Mouse (Mus musculus) c-Kit-positive CD71-positive TER-119-negative erythroid progenitor cells, embryonic 14.5 days (primary cell): ENCODE measurements around the gene Olfr1306.

Experiments used
- DNase-seq: peaks from one replicate; pipeline ENCODE4 v3.0.0-alpha.2; 2013; ENCODE audit warnings: low read depth

The Olfr1306 gene

DNA sequence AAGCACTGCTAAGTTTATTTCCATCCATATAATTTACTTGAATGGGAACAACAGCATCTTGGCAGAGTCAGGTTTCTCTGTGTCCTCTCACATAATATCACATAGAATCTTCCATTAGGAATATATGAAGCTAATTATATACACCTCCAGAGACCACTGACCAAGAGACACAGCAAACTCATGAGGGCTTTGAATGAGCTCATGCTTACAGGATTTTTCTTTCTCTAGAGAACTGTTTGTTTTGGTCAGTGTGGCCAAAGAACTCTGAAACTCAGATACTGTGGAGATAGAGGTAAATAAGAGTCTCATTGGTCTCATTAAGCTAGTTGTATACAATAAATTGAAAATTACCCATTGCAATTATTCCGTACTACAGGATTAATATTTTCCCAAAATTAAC, at the start of gene Olfr1306:
Gene Olfr1306 (minus strand): TSS at position 101 of the 400 bp plus-strand sequence.
- no peak for DNase-seq

DNA sequence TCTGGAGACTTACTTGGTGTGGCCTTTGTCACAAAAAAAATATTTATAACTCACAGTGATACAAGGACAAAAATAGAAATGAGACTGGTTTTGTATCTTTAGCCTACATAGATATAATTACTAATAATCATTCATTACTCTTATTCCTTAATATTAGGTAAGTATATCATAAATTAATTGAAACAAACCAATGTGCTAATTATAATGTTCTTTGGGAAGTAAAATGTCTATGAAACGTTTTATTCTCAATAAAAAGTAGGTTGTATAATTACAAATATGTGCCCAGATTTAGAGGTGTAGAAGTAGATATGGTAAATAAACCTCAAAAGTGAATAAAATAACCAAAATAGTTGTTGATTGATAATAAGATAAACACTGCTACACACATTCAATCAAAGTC, 48.8 kb upstream of the Olfr1306 start, which contains the start of gene Olfr1308:
Gene Olfr1308 (minus strand): TSS at position 101 of the 400 bp plus-strand sequence.
- DNase-seq: no peak

DNA sequence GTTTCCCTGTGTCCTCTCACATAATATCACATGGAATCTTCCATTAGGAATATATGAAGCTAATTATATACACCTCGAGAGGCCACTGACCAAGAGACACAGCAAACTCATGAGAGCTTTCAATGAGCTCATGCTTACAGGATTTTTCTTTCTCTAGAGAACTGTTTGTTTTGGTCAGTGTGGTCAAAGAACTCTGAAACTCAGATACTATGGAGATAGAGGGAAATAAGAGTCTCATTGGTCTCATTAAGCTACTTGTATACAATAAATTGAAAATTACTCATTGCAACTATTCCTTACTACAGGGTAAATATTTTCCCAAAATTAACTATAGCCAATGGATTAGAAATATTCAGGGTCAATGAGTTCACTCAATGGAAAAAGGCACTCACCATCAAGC, 33.3 kb upstream of the Olfr1306 start, which contains the start of gene Olfr1307:
Gene Olfr1307 (minus strand): TSS at position 101 of the 400 bp plus-strand sequence.
- DNase-seq: no peak

DNA sequence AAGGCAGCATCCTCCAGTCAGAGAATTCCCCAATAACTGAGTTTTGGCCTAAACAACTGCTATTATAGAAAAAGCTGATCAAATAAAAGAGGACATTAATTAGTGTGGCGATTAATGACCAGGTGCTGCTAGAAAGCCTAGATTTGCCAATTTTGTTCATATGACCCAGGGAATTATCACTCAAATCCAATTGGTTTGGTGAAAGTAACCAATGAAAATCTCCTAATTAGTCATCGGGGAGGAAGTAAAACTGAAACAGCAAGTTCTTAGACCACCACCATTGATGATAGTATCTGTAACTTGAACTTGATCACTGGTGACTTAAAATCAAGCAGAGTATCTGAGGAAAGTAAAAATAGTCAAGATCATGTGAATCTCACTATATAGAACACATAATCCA, 39.0 kb downstream of the Olfr1306 start, which contains the start of gene Olfr1305:
Gene Olfr1305 (minus strand): TSS at position 101 of the 400 bp plus-strand sequence.
- DNase-seq: no peak
